Mouse (Mus musculus): ENCODE measurements around the gene Cggbp1.

DNA sequence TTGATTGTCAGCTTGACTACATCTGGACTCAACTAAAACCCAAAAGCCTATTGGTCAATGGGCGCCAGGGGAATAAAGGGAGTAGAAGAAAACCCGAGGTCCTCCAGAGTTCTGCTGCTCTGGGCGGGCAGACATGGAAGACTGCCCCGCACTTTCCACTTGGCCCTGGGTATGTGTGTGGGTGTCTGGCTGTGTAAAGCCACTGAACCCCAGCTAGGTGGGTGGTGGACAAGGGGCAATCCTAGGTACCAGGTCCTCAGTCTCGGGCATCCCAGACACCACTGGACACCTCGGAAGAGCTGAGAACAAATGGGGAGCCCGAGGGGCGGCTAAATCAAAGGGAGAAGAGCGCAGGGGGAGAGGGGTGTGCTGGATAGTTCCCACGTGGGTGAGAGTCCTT lies 57.0 kb downstream of the Cggbp1 start:
- TF ChIP-seq CTCF (IDR thresholded peaks at IDR 0.05; ENCODE audit: low read depth): no peak
- TF ChIP-seq EP300 (optimal IDR thresholded peaks at IDR 0.05): no peak

All from stomach, postnatal 0 days (tissue).